In genomic region chr1:45672443-45673156, GRCm38 (mm10) we compare ENCODE assay signal across 9 mouse cellular contexts.
A peak's percentile ranks its signal among the peaks of the same experiment; 100 is the strongest.
DNase-seq lines count a peak whose midpoint lies in the region; ATAC-seq and TF ChIP-seq lines count a peak whose summit lies in the region.
"Had no signal": no experiment of that assay in that cellular context is flagged by ENCODE, and none has a peak within 500 bp of the region (broad histone marks: within the 10 kb centered on the region; RNA-seq: fewer than 3 reads in every experiment).

No protein-coding gene starts in this region.

- no peak for ATAC-seq in CD4-positive, CD25-positive, alpha-beta regulatory T cell, adult 4 months

- 38% methylated on average over 5 of the region's 5 CpGs for WGBS in heart, embryonic 10.5 days
- WGBS in liver, adult 2 months: 42% methylated on average over 5 of the region's 5 CpGs

- H3K9ac ChIP-seq in liver, adult 2 months (ENCODE audit: low read depth, low read length): no peak overlapping the region
- H3K9ac ChIP-seq: liver, embryonic 15.5 days had no signal

- no peak overlapping the region for H3K27ac ChIP-seq in heart, embryonic 10.5 days
- H3K27ac ChIP-seq in liver, adult 2 months (replicated peaks; ENCODE audit: insufficient read depth, low read depth, low read length): no peak overlapping the region
- H3K27ac ChIP-seq: liver, embryonic 15.5 days had no signal

- H3K4me1 ChIP-seq in heart, embryonic 10.5 days: no peaks in the 10 kb centered on the region
- H3K4me1 ChIP-seq in liver, adult 2 months (ENCODE audit: control insufficient read depth, insufficient read depth, low read length): no peaks in the 10 kb centered on the region
- H3K4me1 ChIP-seq: liver, embryonic 15.5 days had no signal

- no peak for TF ChIP-seq CTCF in liver, adult 2 months (IDR thresholded peaks at IDR 0.05; ENCODE audit: low read depth, low read length)

- no peaks in the 10 kb centered on the region for H3K79me2 ChIP-seq in liver, adult 2 months (ENCODE audit: control insufficient read depth, insufficient read depth, low read length)

- H3K27me3 ChIP-seq in heart, embryonic 10.5 days (ENCODE audit: insufficient read depth, poor library complexity, severe bottlenecking): no peaks in the 10 kb centered on the region
- no peaks in the 10 kb centered on the region for H3K27me3 ChIP-seq in liver, adult 2 months (ENCODE audit: control insufficient read depth, insufficient read depth, low read length)
- H3K27me3 ChIP-seq: liver, embryonic 15.5 days had no signal

- TF ChIP-seq POLR2A in liver, adult 2 months (IDR thresholded peaks at IDR 0.05; ENCODE audit: extremely low read depth, insufficient read depth, low read length): no peak

- DNase-seq in cerebellum, adult 9-10 months: peak; percentile 6
- no peak for DNase-seq in cerebellum, adult 11 months
- DNase-seq in embryo, embryonic 11.5 days (ENCODE audit: low read depth, low spot score): peak; percentile 40
- DNase-seq in heart, embryonic 10.5 days (ENCODE audit: low spot score): peak; percentile 83
- peak; percentile 78 for DNase-seq in kidney, postnatal 10 days
- peak; percentile 62 for DNase-seq in liver, adult 2 months (ENCODE audit: extremely low read depth, low read depth, low spot score)
- DNase-seq in retina, embryonic 14.5 days (ENCODE audit: low spot score): peak; percentile 6

- H3K36me3 ChIP-seq in heart, embryonic 10.5 days: no peaks in the 10 kb centered on the region
- no peaks in the 10 kb centered on the region for H3K36me3 ChIP-seq in liver, adult 2 months (ENCODE audit: control insufficient read depth, insufficient read depth, low read length)
- H3K36me3 ChIP-seq: liver, embryonic 15.5 days had no signal

- no peaks in the 10 kb centered on the region for H3K9me3 ChIP-seq in heart, embryonic 10.5 days
- H3K9me3 ChIP-seq: liver, embryonic 15.5 days had no signal

- no peak overlapping the region for H3K4me3 ChIP-seq in heart, embryonic 10.5 days
- H3K4me3 ChIP-seq in liver, adult 2 months (ENCODE audit: insufficient read depth, low read depth, low read length): no peak overlapping the region
- H3K4me3 ChIP-seq: liver, embryonic 15.5 days had no signal
